Mouse (Mus musculus): ENCODE results near the gene Ntf3.

The Ntf3 gene

GRCm38 (mm10) chr6:126166548-126167207 lies at the start of gene Ntf3:
Gene Ntf3, minus strand, starts transcription at chr6:126166910.
- CTCF ChIA-PET = interaction anchor here (0.8 kb wide), 1 partner anchor 171 kb away, joined by 3 read pairs; no protein-coding TSS in a partner anchor

- CTCF ChIA-PET = no interaction called here
Measured at GRCm38 (mm10) chr6:126213330-126213729, 46.6 kb upstream of the Ntf3 start.

GRCm38 (mm10) chr6:126203366-126203765 lies 36.7 kb upstream of the Ntf3 start:
- CTCF ChIA-PET = no interaction called here

GRCm38 (mm10) chr6:126202959-126203358 lies 36.2 kb upstream of the Ntf3 start:
- CTCF ChIA-PET = no interaction called here

- CTCF ChIA-PET = no interaction called here
Measured at GRCm38 (mm10) chr6:126201721-126202120, 35.0 kb upstream of the Ntf3 start.

GRCm38 (mm10) chr6:126199916-126200315 lies 33.2 kb upstream of the Ntf3 start:
- CTCF ChIA-PET = no interaction called here

GRCm38 (mm10) chr6:126194760-126195159 lies 28.1 kb upstream of the Ntf3 start:
- CTCF ChIA-PET = no interaction called here

GRCm38 (mm10) chr6:126190218-126190871 lies 23.6 kb upstream of the Ntf3 start:
- CTCF ChIA-PET = no interaction called here

GRCm38 (mm10) chr6:126187400-126187799 lies 20.7 kb upstream of the Ntf3 start:
- CTCF ChIA-PET = no interaction called here

- CTCF ChIA-PET = no interaction called here
Measured at GRCm38 (mm10) chr6:126186116-126186515, 19.4 kb upstream of the Ntf3 start.

- CTCF ChIA-PET = interaction anchor here (0.8 kb wide), 1 partner anchor 20 kb away, joined by 3 read pairs; no protein-coding TSS in a partner anchor
Measured at GRCm38 (mm10) chr6:126172071-126172470, 5.4 kb upstream of the Ntf3 start.

- CTCF ChIA-PET = no interaction called here
Measured at GRCm38 (mm10) chr6:126170772-126171171, 4.1 kb upstream of the Ntf3 start.

- CTCF ChIA-PET = no interaction called here
Measured at GRCm38 (mm10) chr6:126167731-126168130, 1.0 kb upstream of the Ntf3 start.

- CTCF ChIA-PET = interaction anchor here (0.8 kb wide), 1 partner anchor 170 kb away, joined by 3 read pairs; no protein-coding TSS in a partner anchor
Measured at GRCm38 (mm10) chr6:126167208-126167590, 489 bp upstream of the Ntf3 start.

GRCm38 (mm10) chr6:126165591-126166155 lies 1.0 kb downstream of the Ntf3 start:
- CTCF ChIA-PET = no interaction called here

GRCm38 (mm10) chr6:126164781-126165180 lies 1.9 kb downstream of the Ntf3 start:
- CTCF ChIA-PET = no interaction called here

GRCm38 (mm10) chr6:126163861-126164755 lies 2.6 kb downstream of the Ntf3 start:
- CTCF ChIA-PET = no interaction called here

- CTCF ChIA-PET = no interaction called here
Measured at GRCm38 (mm10) chr6:126163181-126163621, 3.5 kb downstream of the Ntf3 start.

GRCm38 (mm10) chr6:126162351-126162758 lies 4.4 kb downstream of the Ntf3 start:
- CTCF ChIA-PET = no interaction called here

GRCm38 (mm10) chr6:126161571-126162340 lies 5.0 kb downstream of the Ntf3 start:
- CTCF ChIA-PET = no interaction called here

- CTCF ChIA-PET = no interaction called here
Measured at GRCm38 (mm10) chr6:126160067-126160411, 6.7 kb downstream of the Ntf3 start.
